Comparison of ENCODE assay signal across 14 mouse cellular contexts in genomic region chr14:16559294-16560217, GRCm38 (mm10).
A peak's percentile ranks its signal among the peaks of the same experiment; 100 is the strongest.
DNase-seq lines count a peak whose midpoint lies in the region; ATAC-seq and TF ChIP-seq lines count a peak whose summit lies in the region.
"Had no signal": no experiment of that assay in that cellular context is flagged by ENCODE, and none has a peak within 500 bp of the region (broad histone marks: within the 10 kb centered on the region; RNA-seq: fewer than 3 reads in every experiment).

No protein-coding gene starts in this region.

- no peak overlapping the region for H3K4me2 ChIP-seq in hindbrain, postnatal 0 days (ENCODE audit: low read depth, low read length)
- H3K4me2 ChIP-seq in hindbrain, embryonic 12.5 days (replicated peaks): no peak overlapping the region
- no peak overlapping the region for H3K4me2 ChIP-seq in neural tube, embryonic 14.5 days (ENCODE audit: low read depth, low read length)
- H3K4me2 ChIP-seq in neural tube, embryonic 15.5 days: no peak overlapping the region
- H3K4me2 ChIP-seq: liver, embryonic 13.5 days had no signal

- no peaks in the 10 kb centered on the region for H3K9me3 ChIP-seq in hindbrain, postnatal 0 days (ENCODE audit: low read length)
- no peaks in the 10 kb centered on the region for H3K9me3 ChIP-seq in hindbrain, embryonic 12.5 days (replicated peaks)
- no peaks in the 10 kb centered on the region for H3K9me3 ChIP-seq in neural tube, embryonic 14.5 days (ENCODE audit: control insufficient read depth, low read length)
- no peaks in the 10 kb centered on the region for H3K9me3 ChIP-seq in neural tube, embryonic 15.5 days (replicated peaks)
- H3K9me3 ChIP-seq: forebrain, embryonic 10.5 days; G1E; liver, embryonic 13.5 days had no signal

- DNase-seq in frontal cortex, postnatal 25 days (ENCODE audit: low spot score in 2 of 2): no peak
- DNase-seq in hindbrain, postnatal 0 days (ENCODE audit: low spot score): peak; percentile 29
- peak; percentile 14 for DNase-seq in splenic B cell, adult 2 months (ENCODE audit: low read depth, low spot score)
- DNase-seq in gastrocnemius, adult 8-10 months (ENCODE audit: low spot score in 2 of 2): no peak
- DNase-seq: cerebellum, adult 11-12 months; gastrocnemius, postnatal 14 days; liver, embryonic 13.5 days; right cerebral cortex, postnatal 14 days had no signal

- no peaks in the 10 kb centered on the region for H3K36me3 ChIP-seq in hindbrain, postnatal 0 days (ENCODE audit: insufficient read depth, low read length)
- H3K36me3 ChIP-seq in hindbrain, embryonic 12.5 days: no peaks in the 10 kb centered on the region
- H3K36me3 ChIP-seq in neural tube, embryonic 14.5 days (ENCODE audit: control insufficient read depth, insufficient read depth, low read length): no peaks in the 10 kb centered on the region
- H3K36me3 ChIP-seq in neural tube, embryonic 15.5 days: no peaks in the 10 kb centered on the region
- no peaks in the 10 kb centered on the region for H3K36me3 ChIP-seq in splenic B cell, adult 2 months (ENCODE audit: control insufficient read depth, insufficient read depth, low read length, poor library complexity, severe bottlenecking)
- H3K36me3 ChIP-seq: forebrain, embryonic 10.5 days; G1E; liver, embryonic 13.5 days had no signal

- H3K27ac ChIP-seq in hindbrain, postnatal 0 days: no peak overlapping the region; the same call in 1 of the 2 replicates
- H3K27ac ChIP-seq in hindbrain, embryonic 12.5 days: no peak overlapping the region
- no peak overlapping the region for H3K27ac ChIP-seq in neural tube, embryonic 14.5 days (ENCODE audit: low read depth, low read length)
- H3K27ac ChIP-seq in neural tube, embryonic 15.5 days (replicated peaks): no peak overlapping the region
- H3K27ac ChIP-seq: forebrain, embryonic 10.5 days; liver, embryonic 13.5 days had no signal

- 63% methylated on average over 12 of the region's 12 CpGs for WGBS in hindbrain, postnatal 0 days
- WGBS in hindbrain, embryonic 12.5 days: 75% methylated on average over 12 of the region's 12 CpGs
- WGBS in neural tube, embryonic 14.5 days: 67% methylated on average over 12 of the region's 12 CpGs
- WGBS in neural tube, embryonic 15.5 days: 61% methylated on average over 12 of the region's 12 CpGs

- 0 out of 2 replicates have a peak, but pooled peaks have one; percentile 20 for ATAC-seq in frontal cortex, adult (ENCODE audit: low TSS enrichment)
- peak; percentile 39; the same call in 1 of the 2 replicates for ATAC-seq in hindbrain, postnatal 0 days
- no peak for ATAC-seq in hindbrain, embryonic 12.5 days (ENCODE audit: low FRiP score)
- 0 out of 2 replicates have a peak, but pooled peaks have one; percentile 48 for ATAC-seq in neural tube, embryonic 14.5 days (ENCODE audit: low read depth)
- ATAC-seq in neural tube, embryonic 15.5 days (ENCODE audit: low FRiP score): no peak

- H3K4me3 ChIP-seq in hindbrain, postnatal 0 days (ENCODE audit: low read length): no peak overlapping the region
- no peak overlapping the region for H3K4me3 ChIP-seq in hindbrain, embryonic 12.5 days
- H3K4me3 ChIP-seq in neural tube, embryonic 14.5 days (ENCODE audit: low read depth, low read length): no peak overlapping the region
- no peak overlapping the region for H3K4me3 ChIP-seq in neural tube, embryonic 15.5 days (replicated peaks)
- H3K4me3 ChIP-seq: forebrain, embryonic 10.5 days; liver, embryonic 13.5 days had no signal

- no peak for TF ChIP-seq CTCF in hindbrain, postnatal 0 days (IDR thresholded peaks at IDR 0.05; ENCODE audit: low read depth)

- H3K9ac ChIP-seq in hindbrain, postnatal 0 days (replicated peaks; ENCODE audit: low read length): no peak overlapping the region
- H3K9ac ChIP-seq in hindbrain, embryonic 12.5 days: no peak overlapping the region
- no peak overlapping the region for H3K9ac ChIP-seq in neural tube, embryonic 14.5 days (replicated peaks; ENCODE audit: low read depth, low read length)
- no peak overlapping the region for H3K9ac ChIP-seq in neural tube, embryonic 15.5 days (replicated peaks)
- H3K9ac ChIP-seq: liver, embryonic 13.5 days had no signal

- no peaks in the 10 kb centered on the region for H3K27me3 ChIP-seq in hindbrain, postnatal 0 days (ENCODE audit: insufficient read depth, low read length)
- no peaks in the 10 kb centered on the region for H3K27me3 ChIP-seq in hindbrain, embryonic 12.5 days
- no peaks in the 10 kb centered on the region for H3K27me3 ChIP-seq in neural tube, embryonic 14.5 days (ENCODE audit: control insufficient read depth, insufficient read depth, low read length)
- no peaks in the 10 kb centered on the region for H3K27me3 ChIP-seq in neural tube, embryonic 15.5 days (replicated peaks)
- no peaks in the 10 kb centered on the region for H3K27me3 ChIP-seq in splenic B cell, adult 2 months (ENCODE audit: control insufficient read depth, insufficient read depth, low read length, poor library complexity, severe bottlenecking)
- H3K27me3 ChIP-seq: liver, embryonic 13.5 days had no signal

- H3K4me1 ChIP-seq in hindbrain, postnatal 0 days (ENCODE audit: insufficient read depth, low read length): no peaks in the 10 kb centered on the region
- peaks cover 12% of the 10 kb centered on the region for H3K4me1 ChIP-seq in hindbrain, embryonic 12.5 days
- H3K4me1 ChIP-seq in neural tube, embryonic 14.5 days (ENCODE audit: control insufficient read depth, insufficient read depth, low read length): 0 out of 2 replicates have a peak, but pooled peaks cover 4% of the 10 kb centered on the region
- H3K4me1 ChIP-seq in neural tube, embryonic 15.5 days: peaks cover 23% of the 10 kb centered on the region

Comparison
In these comparisons a context has a peak if more than half of its experiments do, and no peak if none do; other contexts are left out.
1. ATAC-seq: peak in frontal cortex, adult (single experiment), hindbrain, postnatal 0 days (single experiment) and neural tube, embryonic 14.5 days (single experiment); none in hindbrain, embryonic 12.5 days (single experiment) and neural tube, embryonic 15.5 days (single experiment).
2. DNase-seq: peak in hindbrain, postnatal 0 days (single experiment) and splenic B cell, adult 2 months (single experiment); none in frontal cortex, postnatal 25 days (0 of 2) and gastrocnemius, adult 8-10 months (0 of 2).